Mouse (Mus musculus): ENCODE data around the gene Pecr.
"Not testable (repeated sequence)": the region's sequence is repeated elsewhere in the genome, so short reads cannot be mapped to it uniquely, and the experiment has no call there.

The Pecr gene

GRCm38 (mm10) chr1:72286904-72287303 is 2.8 kb upstream of the Pecr start:
- DNase-seq = no peak

GRCm38 (mm10) chr1:72284539-72284938 is 425 bp upstream of the Pecr start:
- DNase-seq = no peak

GRCm38 (mm10) chr1:72282604-72283003 is 1.5 kb downstream of the Pecr start:
- DNase-seq = no peak

- DNase-seq = no peak
Observed at GRCm38 (mm10) chr1:72278085-72278484, 6.0 kb downstream of the Pecr start.

GRCm38 (mm10) chr1:72263099-72263498 is 21.0 kb downstream of the Pecr start:
- DNase-seq = no peak

- no peak for DNase-seq
Observed at GRCm38 (mm10) chr1:72256381-72257256, 27.5 kb downstream of the Pecr start.

- DNase-seq = no peak
Observed at GRCm38 (mm10) chr1:72255854-72256175, 28.3 kb downstream of the Pecr start.

- DNase-seq = no peak
Observed at GRCm38 (mm10) chr1:72255062-72255853, 28.9 kb downstream of the Pecr start.

GRCm38 (mm10) chr1:72254545-72255061 is 29.5 kb downstream of the Pecr start:
- peak; percentile 89 for DNase-seq

- DNase-seq = no peak
Observed at GRCm38 (mm10) chr1:72253881-72254491, 30.1 kb downstream of the Pecr start.

GRCm38 (mm10) chr1:72251806-72252205 is 32.3 kb downstream of the Pecr start:
- DNase-seq = no peak

- not testable (repeated sequence) for DNase-seq
Observed at GRCm38 (mm10) chr1:72248226-72248737, 35.8 kb downstream of the Pecr start.

GRCm38 (mm10) chr1:72244317-72245036 is 39.6 kb downstream of the Pecr start:
- DNase-seq = no peak

GRCm38 (mm10) chr1:72243656-72244316 is 40.3 kb downstream of the Pecr start:
- DNase-seq = peak; percentile 98

GRCm38 (mm10) chr1:72242581-72243143 is 41.5 kb downstream of the Pecr start:
- DNase-seq = no peak

- DNase-seq = not testable (repeated sequence)
Observed at GRCm38 (mm10) chr1:72239113-72239512, 45.0 kb downstream of the Pecr start.

- no peak for DNase-seq
Observed at GRCm38 (mm10) chr1:72238016-72238580, 46.0 kb downstream of the Pecr start.

- peak; percentile 25 for DNase-seq
Observed at GRCm38 (mm10) chr1:72237007-72237775, 46.9 kb downstream of the Pecr start.

GRCm38 (mm10) chr1:72236363-72237006 is 47.6 kb downstream of the Pecr start:
- DNase-seq = peak; percentile 79

GRCm38 (mm10) chr1:72232592-72232991 is 51.5 kb downstream of the Pecr start:
- DNase-seq = not testable (repeated sequence)

Measured in kidney, adult 18-20 months (tissue).